Mouse (Mus musculus) thymus, postnatal 14 days (tissue): Measurements from ENCODE around the gene Prok1.

ENCODE experiments used
- DNase-seq: peaks from one replicate; pipeline ENCODE4 v3.0.0; 2021

Prok1 gene

GRCm38 (mm10) chr3:107183178-107183577, 56.3 kb downstream of the Prok1 start:
- no peak for DNase-seq
